Mouse (Mus musculus) megakaryocyte progenitor cell, adult 5-6 weeks (primary cell): ENCODE results near the gene Emd. TPM values are rescaled to one million over a fixed set of nuclear protein-coding genes. Genes with fewer than 3 reads are reported as not detected.
"Not testable (repeated sequence)": the region's sequence is repeated elsewhere in the genome, so short reads cannot be mapped to it uniquely, and the experiment has no call there.

ENCODE experiments used
- ATAC-seq: replicated peaks from 2 replicates; pipeline ENCODE4 v1.8.0; 2016; ENCODE audit warnings: mild to moderate bottlenecking, moderate TSS enrichment, inconsistent platforms; ENCODE audit not compliant: poor library complexity
- total RNA-seq, 2 experiments: library from RNA; stranded (forward) in 1 of 2; stranded (reverse) in 1 of 2; fragments of 157-497, 149-512 nt in 1 of 2; fragments of 200-1000 nt in 1 of 2; gene quantifications; 2 replicates each; pipeline versions ENCODE4 v1.2.3 to v1.2.4; 2015 to 2017

Gene Emd
- 77.1 and 82.8 TPM in 2 replicates for total RNA-seq (2015)
- total RNA-seq (2017) = 86.7 and 91.7 TPM in 2 replicates

- peak; percentile 96 for ATAC-seq
Measured at GRCm38 (mm10) chrX:74254153-74254887, at the start of gene Emd. Gene Emd (plus strand): TSS chrX:74254687.

DNA sequence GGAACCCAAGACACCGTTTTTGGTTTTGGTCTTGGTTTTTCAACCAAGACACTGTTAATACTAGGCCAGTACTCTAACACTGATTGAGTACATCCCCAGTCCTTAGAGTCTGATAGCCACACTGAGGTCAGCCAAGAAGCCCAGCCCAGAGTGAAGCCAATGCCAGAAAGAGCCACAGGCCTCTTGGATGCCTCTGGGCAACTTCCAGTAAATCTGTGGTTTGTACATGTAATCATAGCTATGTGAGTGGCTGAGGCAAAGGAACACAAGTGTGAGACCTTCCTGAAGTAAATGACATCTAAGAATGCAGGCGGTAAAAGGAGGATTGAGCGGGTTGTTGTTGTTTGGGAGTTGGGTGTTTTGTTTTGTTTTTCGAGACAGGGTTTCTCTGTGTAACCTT, 36.0 kb upstream of the Emd start:
- no peak for ATAC-seq

- ATAC-seq = no peak
Measured at GRCm38 (mm10) chrX:74219449-74219848, 35.0 kb upstream of the Emd start.

GRCm38 (mm10) chrX:74220099-74220498, 34.4 kb upstream of the Emd start:
- ATAC-seq = not testable (repeated sequence)

DNA sequence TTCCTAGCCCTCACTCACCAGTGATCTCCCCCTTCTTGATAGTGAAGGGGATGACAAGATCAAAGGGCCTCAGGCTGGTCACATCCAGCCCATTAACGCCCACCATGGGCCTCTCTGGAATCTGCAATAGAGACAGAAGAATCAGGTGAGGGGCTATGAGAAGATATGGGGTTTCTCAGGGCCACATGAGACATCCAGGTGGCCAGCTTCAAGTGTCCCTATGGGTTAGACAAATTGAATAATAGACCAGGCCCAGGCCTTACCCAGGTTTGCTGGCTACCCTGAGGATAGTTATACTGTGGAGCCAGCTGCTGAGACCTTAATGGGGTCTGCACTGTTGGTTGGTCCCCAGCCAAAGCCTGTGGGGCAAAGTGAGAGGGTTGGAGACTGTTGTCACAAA, 24.4 kb upstream of the Emd start:
- ATAC-seq = no peak

- ATAC-seq = no peak
Measured at GRCm38 (mm10) chrX:74233196-74233595, 21.3 kb upstream of the Emd start.

GRCm38 (mm10) chrX:74240332-74240731, 14.2 kb upstream of the Emd start:
- no peak for ATAC-seq

DNA sequence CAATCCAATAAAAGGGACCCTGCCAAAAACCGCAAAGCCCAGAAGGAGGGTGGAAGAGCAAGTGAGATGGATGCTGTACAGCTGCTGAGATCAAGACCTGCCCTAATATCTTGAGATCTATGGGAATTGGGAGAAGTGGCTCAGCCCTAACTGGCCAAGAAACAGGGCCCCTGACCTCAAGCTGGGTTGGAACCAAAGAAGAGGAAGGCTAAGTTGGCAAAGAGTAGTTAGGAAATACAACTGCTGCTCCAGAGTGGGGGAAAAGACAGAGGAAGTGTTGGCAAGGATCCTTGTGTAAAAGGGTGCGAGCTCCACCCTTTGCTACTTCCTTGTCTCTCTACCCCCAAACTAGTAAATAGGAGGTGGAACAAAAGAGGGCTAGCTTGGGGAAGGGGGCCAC, 11.1 kb upstream of the Emd start:
- peak; percentile 22 for ATAC-seq

- ATAC-seq = peak; percentile 67
Measured at GRCm38 (mm10) chrX:74243807-74244206, 10.7 kb upstream of the Emd start.

DNA sequence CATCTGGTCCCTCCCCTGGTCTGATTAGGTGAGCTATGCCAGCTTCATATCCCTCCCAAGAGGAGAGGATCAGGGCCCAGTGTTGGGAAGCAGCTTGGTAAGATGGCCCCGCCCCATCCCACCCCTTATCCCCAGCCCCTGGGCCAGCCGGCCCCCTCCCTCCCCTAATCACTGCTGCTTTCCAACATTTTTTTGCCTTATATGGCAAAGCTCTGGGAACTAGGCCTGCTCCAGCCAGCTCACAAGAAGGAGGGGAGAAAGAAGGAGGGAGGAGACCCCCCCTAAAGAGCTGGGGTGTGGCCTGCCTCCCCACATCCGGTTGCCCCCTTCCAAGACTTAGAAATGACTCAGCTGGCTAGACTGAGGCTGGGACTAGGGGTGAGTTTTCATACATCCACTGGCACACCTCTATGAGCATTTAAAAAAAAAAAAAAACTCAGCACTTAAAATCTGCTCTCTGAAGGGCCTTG, 9.8 kb upstream of the Emd start:
- ATAC-seq = 0 out of 2 replicates have a peak, but pooled peaks have one; percentile 7

DNA sequence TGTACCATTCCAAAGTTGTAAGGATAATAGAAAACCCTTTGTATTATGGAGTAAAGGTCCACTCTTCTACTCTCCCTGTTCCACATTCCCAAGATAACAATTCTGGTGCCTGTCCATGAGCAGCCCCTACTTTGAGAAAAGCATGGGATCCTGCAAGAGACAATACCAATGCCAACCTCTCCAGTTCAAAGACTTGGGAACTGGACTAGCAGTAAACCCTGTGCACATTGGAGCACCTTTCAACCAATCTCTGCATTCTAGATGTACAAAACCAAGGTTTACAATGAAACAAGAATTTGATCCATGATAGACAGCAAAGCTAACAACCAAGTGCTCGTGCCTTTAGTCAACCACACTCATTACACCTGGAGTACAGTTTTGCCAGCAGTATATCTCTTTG, 9.4 kb upstream of the Emd start:
- ATAC-seq = no peak

- peak; percentile 40 for ATAC-seq
Measured at GRCm38 (mm10) chrX:74245687-74246086, 8.8 kb upstream of the Emd start.

DNA sequence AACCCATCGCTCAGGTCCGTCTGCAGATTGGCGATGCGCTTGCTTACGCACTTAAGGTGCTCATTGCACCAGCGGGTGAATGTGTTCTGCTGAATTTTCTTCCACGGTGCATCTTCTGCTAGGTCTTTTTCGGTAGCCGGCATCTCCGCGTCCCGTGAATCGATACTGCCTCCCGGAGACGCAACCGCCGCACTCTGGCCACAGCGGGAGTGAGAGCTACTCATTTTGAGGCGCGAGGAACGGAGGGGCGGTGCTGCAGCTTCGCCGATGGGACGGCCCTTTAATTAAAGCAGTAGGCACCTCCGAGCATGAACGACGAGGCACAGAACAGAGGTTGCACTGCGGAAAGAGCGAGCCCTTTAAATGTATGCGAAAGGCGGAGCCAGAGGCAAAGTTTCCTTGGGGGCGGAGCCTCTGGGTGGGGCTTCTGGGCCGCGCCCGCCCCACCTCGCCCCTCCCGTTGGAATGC, 8.2 kb upstream of the Emd start:
- peak; percentile 64 for ATAC-seq

DNA sequence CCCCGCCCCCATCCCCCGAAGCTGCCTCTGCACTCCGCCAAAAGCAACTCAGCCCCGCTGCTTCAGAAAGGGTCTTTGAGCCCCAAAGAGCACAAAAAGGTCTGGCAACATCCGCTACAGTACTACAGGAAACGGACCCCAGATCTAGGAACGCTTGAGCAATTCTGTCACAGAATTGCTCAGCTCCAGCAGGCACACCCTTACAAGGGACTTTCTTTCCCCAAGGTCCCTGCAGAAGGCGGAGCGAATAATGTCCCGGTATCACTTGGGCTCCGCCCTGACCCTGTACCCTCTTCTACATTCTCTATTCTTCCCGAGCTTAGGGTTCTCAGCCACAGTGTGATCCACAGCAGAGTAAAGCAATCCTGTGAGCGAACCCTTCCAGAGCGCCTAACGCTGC, 7.8 kb upstream of the Emd start:
- ATAC-seq = 0 out of 2 replicates have a peak, but pooled peaks have one; percentile 2

DNA sequence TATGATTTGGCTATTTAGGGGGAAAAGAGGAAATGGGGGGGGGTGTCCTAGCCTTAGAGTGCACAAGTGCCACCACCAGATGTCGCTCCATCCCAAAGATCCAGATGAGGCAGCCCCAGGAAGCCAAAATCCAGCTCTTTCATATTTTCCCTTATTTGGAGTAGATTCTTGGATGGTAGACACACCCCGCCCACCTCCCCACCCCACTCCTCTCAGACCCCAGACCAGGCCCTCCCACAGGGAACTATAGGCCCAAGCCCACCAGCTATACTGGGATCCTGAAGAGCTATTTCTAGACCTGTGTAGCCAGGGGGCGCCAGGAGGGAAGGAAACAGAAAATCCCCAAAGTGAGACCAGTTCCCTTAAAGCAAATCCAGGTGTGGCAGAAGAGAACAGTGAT, 5.8 kb upstream of the Emd start:
- no peak for ATAC-seq

DNA sequence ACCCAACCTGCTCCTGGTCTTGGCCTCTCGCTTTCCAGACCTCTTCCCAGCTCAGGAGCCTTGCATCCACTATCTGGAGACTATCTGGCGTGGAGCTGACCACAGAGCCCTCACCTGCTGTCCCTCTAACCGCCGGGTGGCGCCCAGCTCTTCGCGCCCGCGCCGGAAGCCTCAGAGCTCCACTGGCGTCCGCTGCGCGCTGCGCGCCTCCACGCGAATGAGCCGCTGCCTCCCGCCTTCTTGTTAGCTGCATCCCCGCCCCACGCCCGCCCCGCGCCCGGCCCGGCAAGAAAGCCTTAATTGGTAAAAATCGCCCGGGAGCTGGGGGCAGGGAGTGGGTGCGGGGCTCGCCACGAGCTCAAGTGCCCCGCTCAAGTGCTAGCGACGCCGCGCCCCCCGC, 4.9 kb upstream of the Emd start, which contains the start of gene Flna:
TSS of gene Flna (minus strand) at position 206 of the 400 bp plus-strand sequence.
- ATAC-seq = no peak

GRCm38 (mm10) chrX:74254888-74255565, 540 bp downstream of the Emd start:
- peak; percentile 21 for ATAC-seq

DNA sequence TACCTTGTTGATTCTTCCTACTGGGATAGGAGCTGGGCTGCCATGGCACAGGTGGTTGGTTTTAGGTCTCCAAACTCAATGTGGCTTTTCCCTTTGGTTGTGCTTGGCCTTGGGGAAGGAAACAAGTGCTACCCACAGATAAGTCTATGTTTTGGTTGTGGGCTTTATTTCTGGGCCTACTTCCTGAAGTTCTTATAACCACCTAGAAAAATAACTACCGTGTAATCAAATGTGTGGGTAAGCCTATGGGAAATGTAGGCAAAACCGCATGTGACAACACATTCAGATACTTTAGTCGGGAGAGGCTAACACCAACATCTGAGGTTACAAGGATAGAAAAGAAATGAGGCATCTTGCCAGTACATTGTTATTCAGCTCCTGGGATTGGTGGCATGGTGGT, 3.3 kb downstream of the Emd start:
- no peak for ATAC-seq

- peak; percentile 4; the same call in 1 of the 2 replicates for ATAC-seq
Measured at GRCm38 (mm10) chrX:74269736-74270061, 15.2 kb downstream of the Emd start.

DNA sequence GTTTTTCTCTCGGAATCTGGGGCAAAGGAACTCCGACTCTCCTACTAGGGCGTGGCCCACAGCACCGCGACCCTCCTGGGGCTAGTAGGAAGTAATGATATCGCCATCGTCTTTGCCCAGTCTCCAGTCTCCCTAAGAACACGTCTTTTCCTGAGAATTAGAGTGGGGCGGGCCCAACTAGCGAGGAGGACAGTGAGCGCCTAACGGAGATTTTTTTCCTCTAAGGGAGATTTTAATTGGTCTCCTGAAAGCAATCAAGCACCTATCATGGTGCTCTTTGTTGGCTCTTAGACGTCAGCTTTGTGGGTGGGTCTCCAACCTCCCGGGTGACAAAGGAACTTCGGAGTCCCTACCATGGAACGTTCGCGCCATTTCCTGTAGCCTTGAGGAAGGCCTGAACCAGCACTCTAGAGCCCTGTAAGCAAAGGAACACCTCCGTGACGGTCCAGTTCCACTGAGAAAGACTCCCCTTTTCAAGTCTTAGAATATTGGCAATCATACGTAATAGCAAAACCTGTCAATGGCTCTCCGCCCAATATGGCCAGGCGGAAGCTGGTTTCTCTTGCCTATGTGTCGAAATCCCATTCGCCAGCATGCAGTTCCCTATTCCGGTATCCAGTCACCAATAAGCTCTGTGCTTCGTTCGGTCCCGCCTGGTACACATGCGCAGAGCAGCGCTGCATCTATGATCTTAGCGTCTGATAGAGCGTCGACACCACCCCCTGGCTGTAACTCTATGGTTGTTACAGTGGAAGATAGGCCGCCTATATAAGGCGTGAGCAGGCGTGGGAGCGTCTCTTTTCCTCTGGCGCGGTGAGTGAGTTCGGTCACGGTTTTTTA, 15.8 kb downstream of the Emd start, which contains the start of gene Rpl10:
TSS of gene Rpl10 (plus strand) at position 751 of the 840 bp plus-strand sequence.
- ATAC-seq = peak; percentile 82

- peak; percentile 7 for ATAC-seq
Measured at GRCm38 (mm10) chrX:74270902-74271551, 16.5 kb downstream of the Emd start.
